Mouse (Mus musculus): ENCODE measurements around the gene Chpf. TPM values are rescaled to one million over a fixed set of nuclear protein-coding genes. Genes with fewer than 3 reads are reported as not detected.

Gene Chpf
- total RNA-seq, 2 experiments from 2014 or later, result 77.0 to 79.3 TPM

GRCm38 (mm10) chr1:75502945-75503650, 24.0 kb upstream of the Chpf start:
- intact Hi-C loops (cut with DNase I), result no loop called here
- DNase-seq (ENCODE audit: low spot score in 2 of 2), result no peak

- intact Hi-C loops (cut with DNase I), result no loop called here
- DNase-seq (ENCODE audit: low spot score in 2 of 2), result no peak
These were observed 22.8 kb upstream of the Chpf start for GRCm38 (mm10) chr1:75501905-75502304.

GRCm38 (mm10) chr1:75499441-75499840, 20.3 kb upstream of the Chpf start:
- intact Hi-C loops (cut with DNase I), result no loop called here
- no peak for DNase-seq (ENCODE audit: low spot score in 2 of 2)

DNA sequence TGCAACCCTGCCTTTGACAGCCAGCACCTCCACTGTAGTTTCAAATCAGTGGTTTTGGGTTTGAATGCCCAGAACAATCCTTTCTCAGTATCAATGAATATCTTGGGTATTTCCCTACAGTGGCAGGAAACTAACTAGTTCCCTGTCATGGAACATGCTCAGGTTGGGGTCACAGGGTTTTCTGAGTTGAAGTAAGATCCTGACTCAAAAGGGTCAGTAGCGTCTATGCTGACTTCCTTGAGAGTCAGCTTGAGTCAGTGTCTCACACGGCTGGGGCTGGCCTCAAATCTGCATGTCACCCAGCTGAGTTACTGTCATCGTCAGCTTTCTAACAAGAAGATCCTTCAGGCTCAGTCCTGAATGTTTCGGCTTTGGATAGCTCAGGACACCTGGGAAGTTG, 19.8 kb upstream of the Chpf start:
- DNase-seq (ENCODE audit: low spot score in 2 of 2), result no peak
- intact Hi-C loops (cut with DNase I), result no loop called here

- intact Hi-C loops (cut with DNase I), result no loop called here
- no peak for DNase-seq (ENCODE audit: low spot score in 2 of 2)
These were observed 15.9 kb upstream of the Chpf start for GRCm38 (mm10) chr1:75494878-75495548.

DNA sequence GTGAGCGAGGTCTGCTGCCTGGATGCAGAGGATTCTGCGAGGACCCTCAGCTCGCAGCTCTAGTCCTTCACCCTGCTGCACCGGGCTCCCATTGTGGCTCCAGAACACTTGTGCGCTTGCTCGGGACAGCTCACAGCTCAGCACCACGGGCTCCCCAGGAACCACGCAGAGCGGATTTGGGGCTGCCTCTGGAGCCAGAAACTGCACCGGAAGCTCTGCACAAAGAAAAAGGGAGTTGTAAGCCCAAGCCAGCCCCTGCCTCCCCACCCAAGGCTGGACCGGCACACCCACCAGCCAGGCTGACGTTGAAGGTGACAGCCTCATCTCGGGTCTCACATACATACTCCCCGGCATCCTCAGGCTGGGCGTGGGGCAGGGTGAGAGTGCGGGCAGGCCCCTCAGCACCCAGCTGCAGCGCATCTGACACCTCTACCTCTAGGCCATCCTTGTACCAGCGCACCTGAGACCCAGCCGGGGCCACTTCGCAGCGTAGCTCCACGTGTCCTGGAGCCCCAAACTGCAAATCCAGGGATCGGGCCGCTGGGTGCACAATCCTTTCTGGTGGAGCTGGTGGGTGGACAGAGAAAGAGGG, 13.6 kb upstream of the Chpf start:
- intact Hi-C loops (cut with DNase I), result no loop called here
- DNase-seq (ENCODE audit: low spot score in 2 of 2), result no peak

GRCm38 (mm10) chr1:75490785-75491551, 11.9 kb upstream of the Chpf start:
- intact Hi-C loops (cut with DNase I), result no loop called here
- no peak for DNase-seq (ENCODE audit: low spot score in 2 of 2)

GRCm38 (mm10) chr1:75487405-75488161, 8.5 kb upstream of the Chpf start:
- intact Hi-C loops (cut with DNase I), result no loop called here
- DNase-seq (ENCODE audit: low spot score in 2 of 2), result peak; percentile 68 to 69

DNA sequence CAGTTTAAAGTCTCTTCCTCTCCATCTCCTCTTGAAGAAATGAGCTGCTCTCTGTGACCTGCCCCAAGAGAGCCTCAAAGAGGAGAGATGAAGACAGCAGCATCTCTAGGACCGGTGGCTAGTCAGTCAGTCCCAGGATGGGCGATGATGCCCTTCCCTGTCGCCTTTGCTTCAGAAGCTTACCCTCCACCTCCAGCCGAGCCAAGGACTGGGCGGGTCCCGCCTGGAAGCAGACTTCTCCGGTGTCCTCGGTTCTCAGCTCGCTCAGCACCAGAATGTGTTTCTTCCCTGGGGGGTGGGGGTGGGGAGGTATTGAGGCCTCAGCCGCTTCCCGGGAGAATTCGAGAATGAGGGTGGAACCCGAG, 7.9 kb upstream of the Chpf start:
- intact Hi-C loops (cut with DNase I), result no loop called here
- no peak for DNase-seq (ENCODE audit: low spot score in 2 of 2)

DNA sequence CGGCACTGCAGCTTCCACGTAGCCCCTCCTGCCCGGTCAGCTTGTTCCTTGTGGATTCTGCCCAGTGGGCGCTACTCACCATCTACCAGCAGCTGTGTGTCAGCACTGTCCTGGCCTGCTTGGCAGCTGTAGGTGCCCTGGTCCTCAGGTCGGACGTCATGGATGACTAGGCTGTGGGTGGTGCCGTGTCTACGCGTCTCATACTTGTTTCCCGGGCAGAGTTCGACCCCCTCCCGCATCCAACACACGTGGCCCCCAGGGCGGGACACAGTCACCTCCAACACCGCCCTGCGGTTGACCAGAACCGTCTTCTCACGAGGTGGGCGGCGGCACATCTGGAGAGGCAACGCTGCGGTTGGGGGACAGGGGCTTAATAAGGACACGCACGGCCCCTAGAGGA, 7.5 kb upstream of the Chpf start:
- intact Hi-C loops (cut with DNase I), result no loop called here
- DNase-seq (ENCODE audit: low spot score in 2 of 2), result no peak

GRCm38 (mm10) chr1:75480735-75481134, 1.6 kb upstream of the Chpf start:
- no peak for DNase-seq (ENCODE audit: low spot score in 2 of 2)
- intact Hi-C loops (cut with DNase I), result no loop called here

DNA sequence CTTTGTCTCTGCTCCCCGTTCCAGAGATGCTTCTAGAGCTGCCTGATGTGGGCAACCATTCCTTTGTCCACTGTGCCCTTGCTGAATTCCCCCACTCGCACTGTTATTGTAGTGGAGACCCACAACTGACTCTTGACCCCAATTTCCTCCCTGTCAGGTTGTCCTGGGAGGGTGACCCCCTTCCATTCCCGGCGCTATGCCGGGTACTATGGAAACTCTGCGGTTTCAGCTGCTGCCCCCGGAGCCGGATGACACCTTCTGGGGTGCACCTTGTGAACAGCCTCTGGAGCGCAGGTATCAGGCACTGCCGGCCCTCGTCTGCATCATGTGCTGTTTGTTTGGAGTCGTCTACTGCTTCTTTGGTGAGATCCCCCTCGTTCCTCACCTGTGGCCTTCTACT, 929 bp upstream of the Chpf start:
- DNase-seq (ENCODE audit: low spot score in 2 of 2), result no peak
- intact Hi-C loops (cut with DNase I), result no loop called here

GRCm38 (mm10) chr1:75479635-75479989, 505 bp upstream of the Chpf start:
- intact Hi-C loops (cut with DNase I), result loop anchor here (5.0 kb wide), 1 partner anchor 118 kb away; no protein-coding TSS in a partner anchor
- DNase-seq (ENCODE audit: low spot score in 2 of 2), result no peak

DNA sequence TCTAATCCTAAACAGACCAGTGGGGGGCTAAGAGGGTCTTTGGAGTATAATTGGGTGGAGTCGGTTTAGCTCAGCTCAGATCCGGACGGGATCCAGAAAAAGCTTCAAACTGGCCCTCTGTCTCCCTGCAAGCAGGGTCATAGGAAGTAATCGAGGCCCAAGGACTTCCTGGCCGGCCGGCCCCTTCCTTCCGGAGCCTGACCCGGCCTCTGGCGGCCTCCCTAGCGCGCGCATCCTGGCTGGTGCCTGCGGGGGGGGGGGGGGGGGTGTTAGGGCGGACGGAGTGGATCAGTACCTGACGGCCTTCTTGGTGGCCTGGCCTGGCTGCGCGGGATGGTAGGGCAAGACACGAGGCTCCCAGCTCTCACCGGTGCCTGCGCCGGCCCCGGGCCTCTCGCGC, 610 bp downstream of the Chpf start:
- DNase-seq (ENCODE audit: low spot score in 2 of 2), result no peak
- intact Hi-C loops (cut with DNase I), result loop anchor here (5.0 kb wide), 1 partner anchor 119 kb away; no protein-coding TSS in a partner anchor

GRCm38 (mm10) chr1:75477966-75478290, 1.2 kb downstream of the Chpf start:
- DNase-seq (ENCODE audit: low spot score in 2 of 2), result peak in 1 of 2 experiments; percentile 45
- intact Hi-C loops (cut with DNase I), result loop anchor here (1.0 to 5.0 kb wide), 2 partner anchors 81 to 119 kb away; no protein-coding TSS in a partner anchor

- peak; percentile 83 to 88 for DNase-seq (ENCODE audit: low spot score in 2 of 2)
- intact Hi-C loops (cut with DNase I), result loop anchor here (1.0 to 5.0 kb wide), 2 partner anchors 82 to 120 kb away; no protein-coding TSS in a partner anchor
These were observed 1.7 kb downstream of the Chpf start for GRCm38 (mm10) chr1:75477264-75477965.

DNA sequence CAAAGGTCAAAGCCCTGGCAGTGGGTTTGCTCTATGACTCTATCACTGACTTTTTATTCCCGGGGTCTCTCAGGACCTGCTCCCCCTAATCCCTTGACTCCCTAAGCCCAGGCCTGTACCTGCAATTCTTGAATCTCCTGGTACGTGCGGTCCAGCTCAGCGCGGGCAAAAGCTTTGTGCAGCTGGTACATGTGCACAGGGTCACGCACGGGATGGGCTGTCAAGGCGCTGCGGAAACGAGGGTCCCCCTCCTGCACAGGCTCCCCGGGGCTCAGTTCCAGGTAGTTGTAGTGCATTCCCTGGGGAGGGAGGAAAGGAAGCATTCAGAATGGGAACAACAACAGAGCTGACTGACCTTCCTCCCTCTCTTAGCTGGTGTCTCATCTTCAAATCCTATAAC, 2.7 kb downstream of the Chpf start:
- DNase-seq (ENCODE audit: low spot score in 2 of 2), result no peak
- intact Hi-C loops (cut with DNase I), result loop anchor here (5.0 kb wide), 1 partner anchor 121 kb away; no protein-coding TSS in a partner anchor

DNA sequence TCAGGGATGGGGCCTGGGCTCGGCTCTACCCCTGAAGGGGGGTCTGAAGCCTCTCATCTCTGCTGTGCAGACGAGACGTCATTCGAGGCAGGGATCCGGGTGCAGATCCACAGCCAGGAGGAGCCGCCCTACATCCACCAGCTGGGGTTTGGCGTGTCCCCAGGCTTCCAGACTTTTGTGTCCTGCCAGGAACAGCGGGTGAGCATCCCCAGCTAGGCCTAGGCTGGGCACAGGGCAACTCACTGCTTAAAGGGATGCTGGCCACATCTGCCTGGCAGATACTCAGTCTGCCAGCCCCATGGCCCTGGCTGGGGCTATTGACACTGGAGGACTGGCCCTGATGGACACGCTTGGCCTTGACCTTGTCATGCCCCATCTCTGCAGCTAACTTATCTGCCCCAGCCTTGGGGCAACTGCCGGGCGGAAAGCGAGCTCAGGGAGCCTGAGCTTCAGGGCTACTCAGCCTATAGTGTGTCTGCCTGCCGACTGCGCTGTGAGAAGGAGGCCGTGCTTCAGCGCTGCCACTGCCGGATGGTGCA, 9.8 kb downstream of the Chpf start:
- intact Hi-C loops (cut with DNase I), result no loop called here
- DNase-seq (ENCODE audit: low spot score in 2 of 2), result no peak
